Mouse (Mus musculus) c-Kit-negative CD71-positive TER-119-positive erythroid progenitor cells, embryonic 14.5 days (primary cell): ENCODE measurements around the gene Tmem151b.

ENCODE experiments used
- DNase-seq: peaks from one replicate; pipeline ENCODE4 v3.0.0-alpha.2; 2013; ENCODE audit warnings: low read depth, low spot score

Gene Tmem151b

GRCm38 (mm10) chr17:45584096-45584896, 34.8 kb upstream of the Tmem151b start:
- no peak for DNase-seq

GRCm38 (mm10) chr17:45582715-45583355, 33.4 kb upstream of the Tmem151b start:
- no peak for DNase-seq

- DNase-seq, result no peak
These were observed 32.7 kb upstream of the Tmem151b start for GRCm38 (mm10) chr17:45582188-45582587.

GRCm38 (mm10) chr17:45581567-45581983, 32.1 kb upstream of the Tmem151b start:
- peak; percentile 78 for DNase-seq

DNA sequence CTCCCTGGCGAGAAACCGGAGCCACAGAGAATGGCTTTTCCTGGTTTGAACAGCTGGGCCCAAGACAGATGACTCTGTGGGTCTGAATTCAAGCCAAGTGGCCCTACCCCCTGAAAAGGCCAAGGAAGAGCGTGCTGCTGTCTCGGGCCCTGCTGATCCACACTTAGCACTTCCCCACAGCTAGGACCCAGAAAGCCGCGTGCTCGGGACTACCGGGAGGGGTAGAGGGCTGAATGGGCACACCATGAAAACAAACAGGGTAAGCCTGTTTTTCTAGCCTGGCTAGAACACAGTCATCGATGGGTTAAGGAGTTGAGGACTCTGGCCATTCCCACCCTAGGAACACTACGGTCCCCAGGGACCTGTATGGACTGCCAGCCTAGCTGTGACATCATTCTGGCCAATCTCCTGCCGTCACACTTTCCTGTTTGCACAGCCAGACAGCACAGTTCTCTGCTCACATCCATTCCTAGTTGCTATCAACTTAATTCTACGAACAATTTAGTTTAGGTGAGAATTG, 31.5 kb upstream of the Tmem151b start:
- DNase-seq, result no peak

- no peak for DNase-seq
These were observed 30.1 kb upstream of the Tmem151b start for GRCm38 (mm10) chr17:45579554-45579953.

- no peak for DNase-seq
These were observed 29.4 kb upstream of the Tmem151b start for GRCm38 (mm10) chr17:45578843-45579242.

- no peak for DNase-seq
These were observed 28.8 kb upstream of the Tmem151b start for GRCm38 (mm10) chr17:45578242-45578641.

DNA sequence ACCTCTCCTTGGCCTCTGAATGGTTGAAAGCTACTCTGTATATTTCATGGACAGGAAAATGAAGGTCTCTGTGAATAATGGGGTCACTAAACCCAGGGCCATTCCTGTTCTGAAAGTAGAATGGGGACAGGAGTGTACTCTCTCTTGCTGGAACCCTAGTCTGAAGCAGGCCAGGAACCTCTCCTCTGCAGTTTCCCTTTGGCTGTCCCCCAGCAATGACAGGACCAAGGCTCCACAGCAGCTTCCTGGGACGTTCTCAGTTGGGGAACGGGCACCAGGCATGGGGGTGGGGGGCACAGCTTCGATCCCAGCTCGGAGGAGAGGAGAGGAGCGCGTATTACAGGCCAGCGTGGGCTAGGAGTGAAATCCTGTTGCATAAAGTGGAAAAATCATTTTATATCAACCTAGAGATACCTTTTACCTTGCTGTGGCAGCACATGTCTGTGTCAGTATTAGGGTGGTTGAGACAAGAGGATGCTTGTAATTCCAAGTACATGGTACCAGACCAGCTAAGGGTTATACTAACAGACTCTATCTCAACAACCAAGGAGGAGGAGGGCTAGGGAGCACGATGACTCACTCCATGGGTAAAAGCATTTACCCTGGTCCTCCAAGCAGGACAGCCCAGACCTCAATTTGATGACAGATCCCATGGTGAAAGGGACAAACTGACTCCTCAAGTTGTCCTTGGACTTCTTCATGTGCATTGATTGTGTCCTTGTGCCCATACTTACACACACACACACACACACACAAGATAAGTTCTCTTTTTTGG, 25.8 kb upstream of the Tmem151b start:
- no peak for DNase-seq

DNA sequence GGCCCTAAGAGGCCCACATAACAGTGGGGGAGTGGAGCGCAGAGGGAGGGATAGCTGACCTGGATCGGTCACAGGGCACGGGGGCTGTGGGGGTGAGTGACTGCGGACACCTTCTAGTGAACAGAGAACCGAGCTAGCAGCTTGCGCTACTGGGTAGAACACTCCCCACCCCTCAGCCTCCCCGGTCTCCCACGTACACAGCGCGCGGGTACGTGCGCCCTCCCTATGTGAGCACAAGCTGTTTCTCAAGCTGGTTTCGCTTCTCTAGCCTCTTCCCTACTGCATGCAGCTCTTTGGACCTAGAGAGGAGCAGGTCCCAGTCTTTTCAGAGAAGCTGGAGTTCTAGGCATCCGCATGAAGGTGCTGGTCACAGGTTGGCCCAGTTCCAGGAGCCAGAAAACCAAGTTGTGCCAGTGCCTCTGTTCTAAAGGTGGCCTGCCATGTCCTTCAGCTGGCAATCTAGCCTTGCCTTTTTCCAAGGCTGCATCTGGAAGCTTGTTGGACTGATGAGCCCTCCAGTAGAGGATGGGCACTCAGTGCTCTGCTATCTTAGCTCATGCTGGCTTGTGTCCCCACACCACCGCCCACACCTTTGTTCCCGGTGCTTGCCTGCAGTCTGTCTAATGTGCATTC, 24.8 kb upstream of the Tmem151b start:
- DNase-seq, result no peak

DNA sequence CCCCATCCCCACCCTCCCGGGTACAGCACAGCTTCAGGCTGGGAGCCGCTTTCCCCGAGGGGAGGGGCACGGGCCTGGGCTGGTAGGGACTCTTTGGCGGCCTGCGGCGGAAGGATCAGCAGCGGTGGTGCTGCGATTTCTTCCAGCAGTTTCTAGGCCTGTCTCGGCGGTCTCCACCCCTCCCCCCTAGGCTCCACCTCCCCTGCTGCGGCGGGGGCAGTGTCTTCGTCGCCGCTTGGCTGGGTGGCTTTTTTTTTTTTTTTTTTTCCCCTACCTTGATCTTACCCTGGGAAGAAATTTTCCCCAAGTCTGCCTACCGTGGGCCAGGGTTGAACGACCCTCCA, 24.3 kb upstream of the Tmem151b start:
- peak; percentile 75 for DNase-seq

DNA sequence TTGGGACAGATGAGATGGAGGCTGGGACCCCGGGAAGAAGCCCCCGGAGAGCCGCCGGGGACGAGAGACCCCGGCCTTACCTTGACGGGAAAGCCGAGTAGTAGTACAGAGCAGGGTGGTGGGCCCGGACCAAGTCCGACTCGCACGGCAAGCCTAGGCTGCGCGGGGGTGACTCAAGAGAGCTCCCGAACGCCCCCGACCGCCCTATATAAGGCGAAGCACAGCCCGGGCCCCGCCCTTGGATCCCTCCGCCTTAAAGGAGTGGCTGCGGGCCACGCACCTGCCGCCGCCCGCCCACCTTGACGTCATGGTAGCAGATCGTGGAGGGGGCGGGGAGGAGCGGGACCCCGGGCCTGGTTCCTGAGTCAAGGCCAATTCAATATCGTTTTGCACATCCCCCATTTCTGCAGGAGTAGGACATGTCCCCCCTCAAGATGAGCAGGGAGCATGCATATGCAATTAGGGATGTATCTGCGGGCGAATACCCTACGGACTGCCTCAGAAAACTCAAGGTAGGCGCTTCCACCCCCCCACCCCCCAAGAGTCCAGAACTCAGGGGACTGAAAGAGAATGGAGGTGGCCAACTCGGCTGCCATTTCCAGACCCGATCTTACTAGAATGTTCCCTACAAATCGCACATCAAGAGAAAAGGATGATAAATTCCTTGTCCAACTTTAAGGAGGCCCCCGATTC, 23.8 kb upstream of the Tmem151b start, which contains the start of gene Hsp90ab1:
Hsp90ab1 (minus strand) TSS at position 185 of the 693 bp plus-strand sequence.
- peak; percentile 84 for DNase-seq

- DNase-seq, result no peak
These were observed 22.9 kb upstream of the Tmem151b start for GRCm38 (mm10) chr17:45572103-45573086.

- DNase-seq, result no peak
These were observed 20.5 kb upstream of the Tmem151b start for GRCm38 (mm10) chr17:45569999-45570398.

DNA sequence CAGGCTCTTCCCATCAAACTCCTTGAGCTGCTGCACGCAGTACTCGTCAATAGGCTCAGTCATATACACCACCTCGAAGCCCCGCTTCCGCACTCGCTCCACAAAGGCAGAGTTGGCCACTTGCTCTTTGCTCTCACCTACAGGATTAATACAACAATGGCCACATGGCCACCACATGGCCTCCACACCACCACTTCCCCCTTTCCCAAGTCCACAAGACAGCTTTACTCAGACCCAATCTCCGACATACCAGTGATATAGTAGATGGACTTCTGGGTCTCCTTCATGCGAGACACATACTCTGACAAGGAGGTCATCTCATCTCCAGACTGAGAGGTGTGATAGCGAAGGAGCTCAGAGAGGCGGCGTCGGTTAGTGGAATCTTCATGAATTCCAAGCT, 19.5 kb upstream of the Tmem151b start:
- no peak for DNase-seq

DNA sequence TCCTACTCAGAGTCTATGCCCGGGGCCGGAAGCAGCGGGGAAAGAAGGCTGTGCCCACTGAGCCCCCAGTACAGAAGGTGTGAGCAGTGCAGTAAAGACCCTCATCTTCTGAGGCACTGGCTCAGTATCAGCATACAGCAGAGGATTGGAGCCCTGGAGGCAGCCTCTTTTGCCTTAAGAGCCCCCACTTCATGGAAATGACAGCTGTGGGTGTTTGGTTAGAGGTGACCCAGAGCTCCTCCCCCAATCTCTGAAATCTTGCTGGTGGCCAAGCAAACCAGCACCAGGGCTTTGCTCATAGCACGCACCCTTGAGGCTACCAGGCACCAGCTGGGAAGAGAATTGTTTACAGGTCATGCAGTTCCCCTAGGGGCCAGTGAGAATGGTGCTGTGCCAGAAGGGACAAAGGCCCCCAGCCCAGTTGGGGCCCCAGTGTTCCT, 17.7 kb upstream of the Tmem151b start:
- DNase-seq, result no peak

- DNase-seq, result no peak
These were observed 17.1 kb upstream of the Tmem151b start for GRCm38 (mm10) chr17:45566360-45567161.

GRCm38 (mm10) chr17:45566031-45566359, 16.5 kb upstream of the Tmem151b start:
- no peak for DNase-seq

DNA sequence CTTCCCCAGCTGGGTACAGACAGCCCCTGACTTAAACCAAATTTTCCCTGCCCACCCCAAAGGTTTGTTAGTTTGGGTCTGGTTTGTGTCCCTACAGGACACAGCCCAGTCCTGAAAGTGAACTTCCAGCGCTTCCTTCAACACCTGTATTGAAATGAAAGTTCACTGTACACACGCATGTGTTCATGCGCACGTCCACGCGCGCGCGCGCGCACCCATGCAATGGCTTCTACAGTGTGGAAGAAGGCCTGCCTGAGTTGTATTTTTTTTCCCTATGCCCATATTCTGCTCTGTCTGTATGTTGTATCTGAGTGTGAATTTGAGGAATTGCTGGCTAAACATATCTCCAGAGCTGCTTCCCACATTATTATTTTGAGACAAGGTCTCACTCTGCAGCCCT, 15.6 kb upstream of the Tmem151b start:
- no peak for DNase-seq
